In the genomic region with DNA sequence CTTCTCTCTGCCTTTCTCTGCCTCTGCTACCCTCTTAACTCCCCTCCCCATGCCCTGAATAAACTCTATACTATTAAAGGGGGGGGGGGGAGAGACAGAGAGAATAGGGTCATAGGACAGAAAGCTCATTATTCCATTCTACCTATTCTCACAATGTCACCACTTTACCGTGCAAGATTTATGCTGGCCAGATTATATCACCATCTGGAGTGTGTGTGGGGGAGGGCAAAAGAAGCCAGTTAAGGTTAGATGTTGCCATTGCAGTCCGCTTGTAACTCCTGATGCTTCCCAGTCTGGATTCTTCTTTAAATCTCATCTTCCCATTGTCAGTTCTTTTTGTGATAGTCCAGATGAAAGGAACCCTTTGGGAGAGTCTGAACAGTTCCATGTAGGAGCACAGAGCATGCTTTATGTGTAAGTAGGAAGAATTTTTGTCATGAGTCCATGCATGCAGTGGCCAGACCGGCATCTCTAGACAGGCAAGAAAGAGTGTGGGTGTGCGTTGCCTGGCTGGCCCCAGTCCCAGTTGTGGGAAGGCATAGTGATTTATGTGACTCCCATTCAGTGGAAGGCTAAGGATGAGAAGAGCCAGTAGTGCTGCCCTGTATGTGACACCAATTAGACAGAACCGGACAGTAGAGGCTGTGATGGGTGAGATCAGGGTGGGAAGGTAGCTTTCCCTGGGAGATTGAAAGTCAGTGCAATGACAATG, we compare ENCODE assay signal across 10 mouse cellular contexts. TPM values are rescaled to one million over a fixed set of nuclear protein-coding genes. Genes with fewer than 3 reads are reported as not detected.
DNase-seq lines count a peak whose midpoint lies in the region; ATAC-seq lines count a peak whose summit lies in the region.
"Had no signal": no experiment of that assay in that cellular context is flagged by ENCODE, and none has a peak within 500 bp of the region (broad histone marks: within the 10 kb centered on the region; RNA-seq: fewer than 3 reads in every experiment).

No protein-coding gene starts in this region.

- no peaks in the 10 kb centered on the region for H3K36me3 ChIP-seq in kidney, embryonic 16.5 days (ENCODE audit: insufficient read depth, low read length)
- H3K36me3 ChIP-seq in heart, embryonic 12.5 days, result no peaks in the 10 kb centered on the region
- H3K36me3 ChIP-seq: limb, embryonic 13.5 days had no signal

- 0 out of 2 replicates have a peak, but pooled peaks have one; percentile 49 for ATAC-seq in kidney, embryonic 16.5 days (ENCODE audit: low FRiP score, low TSS enrichment)
- ATAC-seq in frontal cortex, adult (ENCODE audit: low TSS enrichment), result peak; percentile 90
- ATAC-seq in heart, embryonic 12.5 days (ENCODE audit: insufficient number of reproducible peaks, low FRiP score), result no peak

- peaks cover 16% of the 10 kb centered on the region for H3K4me1 ChIP-seq in kidney, embryonic 16.5 days (ENCODE audit: insufficient read depth, low read length)
- H3K4me1 ChIP-seq in heart, embryonic 12.5 days (replicated peaks), result peaks cover 19% of the 10 kb centered on the region

- no peak for DNase-seq in kidney, adult 18-20 months
- DNase-seq in adipocyte (ENCODE audit: low spot score), result peak; percentile 69
- DNase-seq in mesoderm, embryonic 11.5 days (ENCODE audit: low read depth, low spot score), result peak; percentile 45
- no peak for DNase-seq in thymus, postnatal 10 days (ENCODE audit: low spot score in 2 of 2)
- no peak for DNase-seq in spleen, postnatal 4 days (ENCODE audit: low spot score in 2 of 2)
- DNase-seq: cerebellum, adult 2 months had no signal

- no peak overlapping the region for H3K4me2 ChIP-seq in kidney, embryonic 16.5 days (replicated peaks; ENCODE audit: low read depth, low read length)
- no peak overlapping the region for H3K4me2 ChIP-seq in heart, embryonic 12.5 days
- H3K4me2 ChIP-seq: limb, embryonic 13.5 days had no signal

- no peak overlapping the region for H3K4me3 ChIP-seq in kidney, embryonic 16.5 days (ENCODE audit: low read length)
- H3K4me3 ChIP-seq in heart, embryonic 12.5 days, result no peak overlapping the region
- H3K4me3 ChIP-seq: limb, embryonic 13.5 days had no signal

- H3K9ac ChIP-seq in kidney, embryonic 16.5 days (replicated peaks; ENCODE audit: low read length), result no peak overlapping the region
- no peak overlapping the region for H3K9ac ChIP-seq in heart, embryonic 12.5 days
- H3K9ac ChIP-seq: limb, embryonic 13.5 days had no signal

- 32% methylated on average over 5 of the region's 5 CpGs for WGBS in kidney, embryonic 16.5 days
- WGBS in heart, embryonic 12.5 days, result 82% methylated on average over 5 of the region's 5 CpGs

- H3K27me3 ChIP-seq in kidney, embryonic 16.5 days (ENCODE audit: insufficient read depth, low read length), result no peaks in the 10 kb centered on the region
- no peaks in the 10 kb centered on the region for H3K27me3 ChIP-seq in heart, embryonic 12.5 days (replicated peaks)
- H3K27me3 ChIP-seq: limb, embryonic 13.5 days had no signal

- no peak overlapping the region for H3K27ac ChIP-seq in kidney, embryonic 16.5 days (ENCODE audit: low read length)
- no peak overlapping the region for H3K27ac ChIP-seq in heart, embryonic 12.5 days (ENCODE audit: poor library complexity, severe bottlenecking)
- H3K27ac ChIP-seq: limb, embryonic 13.5 days had no signal

- no peaks in the 10 kb centered on the region for H3K9me3 ChIP-seq in kidney, embryonic 16.5 days (ENCODE audit: low read length)
- no peaks in the 10 kb centered on the region for H3K9me3 ChIP-seq in heart, embryonic 12.5 days (replicated peaks)
- H3K9me3 ChIP-seq: limb, embryonic 13.5 days had no signal

RNA-seq across cellular contexts. Expression of a gene that starts 28.8 kb away (rescaled TPM):
- 33.1 and 38.4 TPM in 2 replicates for polyA plus RNA-seq in kidney, embryonic 16.5 days (2015; fragmentation: Nextera tagmentation; extraction: Ambion mirVana)
- polyA plus RNA-seq in heart, embryonic 12.5 days (2016; fragmentation: Nextera tagmentation; extraction: Ambion mirVana), result 32.2 and 33.1 TPM in 2 replicates

Comparison
In these comparisons a context has a peak if more than half of its experiments do, and no peak if none do; other contexts are left out.
1. DNase-seq: peak in adipocyte (single experiment) and mesoderm, embryonic 11.5 days (single experiment); none in kidney, adult 18-20 months (single experiment), thymus, postnatal 10 days (0 of 2) and spleen, postnatal 4 days (0 of 2).